Mouse (Mus musculus) heart, embryonic 11.5 days (tissue): Measurements from ENCODE around the gene Fam124b. TPM values are rescaled to one million over a fixed set of nuclear protein-coding genes. Genes with fewer than 3 reads are reported as not detected.

ENCODE experiments used
- ATAC-seq: fragments of 200-750 bp; cut with Nextera tagmentation; replicated peaks from 2 replicates; pipeline ENCODE4 v1.8.0; 2017; ENCODE audit warnings: moderate library complexity; ENCODE audit not compliant: insufficient number of reproducible peaks, low FRiP score, low TSS enrichment
- H3K27ac ChIP-seq: fragments of 300-500 bp; sonication (generic); 2 replicates; pipeline ENCODE4 v1.5.1; 2014; ENCODE audit warnings: mild to moderate bottlenecking, low read depth, low read length
- H3K27me3 ChIP-seq: fragments of 300-500 bp; sonication (generic); 2 replicates; pipeline ENCODE4 v1.6.1; 2014; ENCODE audit warnings: mild to moderate bottlenecking, low read length, mixed read lengths; ENCODE audit not compliant: control insufficient read depth, insufficient read depth
- H3K36me3 ChIP-seq: fragments of 300-500 bp; sonication (generic); 2 replicates; pipeline ENCODE4 v1.6.1; 2014; ENCODE audit warnings: mild to moderate bottlenecking, low read length, moderate library complexity, mixed read lengths; ENCODE audit not compliant: control insufficient read depth, insufficient read depth
- H3K4me1 ChIP-seq: fragments of 300-500 bp; sonication (generic); 2 replicates; pipeline ENCODE4 v1.6.1; 2014; ENCODE audit warnings: low read length; ENCODE audit not compliant: control insufficient read depth, insufficient read depth
- H3K4me2 ChIP-seq: fragments of 300-500 bp; sonication (generic); 2 replicates; pipeline ENCODE4 v1.6.1; 2014; ENCODE audit warnings: mild to moderate bottlenecking, moderate library complexity
- H3K4me3 ChIP-seq: fragments of 300-500 bp; sonication (generic); 2 replicates; pipeline ENCODE4 v1.5.1; 2014; ENCODE audit warnings: low read depth, low read length
- H3K9ac ChIP-seq: fragments of 300-500 bp; sonication (generic); 2 replicates; pipeline ENCODE4 v1.6.1; 2014; ENCODE audit warnings: mild to moderate bottlenecking, low read depth, low read length, moderate library complexity
- H3K9me3 ChIP-seq: fragments of 300-500 bp; sonication (generic); replicated peaks from 2 replicates; pipeline ENCODE4 v1.6.1; 2016; ENCODE audit warnings: low read length; ENCODE audit not compliant: control insufficient read depth
- WGBS: fragments of 180-500 bp; shearing (Covaris S2); extraction: QIAGEN DNeasy Blood & Tissue Kit; methylation state at CpG from one replicate; pipeline ENCODE4 v1.1.7; 2014; ENCODE audit not compliant: insufficient replicate concordance; 5-methylcytosine and 5-hydroxymethylcytosine counted together
- polyA plus RNA-seq: library from polyadenylated mRNA; unstranded; fragments of >200 nt; fragmentation: Nextera tagmentation; extraction: Ambion mirVana; gene quantifications from 2 replicates; pipeline ENCODE4 v1.2.1, GENCODE M21; 2014

Fam124b gene
- polyA plus RNA-seq, 1 experiment from 2014 or later = 0.26 TPM

- Histone ChIP-seq H3K36me3 (no peaks in the 10 kb centered on the region), H3K4me3 (no peak overlapping the region), H3K9ac (no peak overlapping the region), H3K4me1 (no peaks in the 10 kb centered on the region), H3K27me3 (no peaks in the 10 kb centered on the region), H3K9me3 (no peaks in the 10 kb centered on the region), H3K4me2 (no peak overlapping the region), H3K27ac (no peak overlapping the region)
- ATAC-seq = no peak
These were observed 58.7 kb downstream of the Fam124b start for GRCm38 (mm10) chr1:80159586-80159985.

GRCm38 (mm10) chr1:80154902-80155301 lies 63.4 kb downstream of the Fam124b start:
- no peak for ATAC-seq
- Histone ChIP-seq H3K9ac (no peak overlapping the region), H3K36me3 (no peaks in the 10 kb centered on the region), H3K9me3 (no peaks in the 10 kb centered on the region), H3K4me1 (no peaks in the 10 kb centered on the region), H3K27ac (no peak overlapping the region), H3K4me2 (no peak overlapping the region), H3K4me3 (no peak overlapping the region), H3K27me3 (no peaks in the 10 kb centered on the region)
- 71% methylated on average over 1 of the region's 1 CpGs for WGBS

- ATAC-seq = no peak
- Histone ChIP-seq H3K36me3 (no peaks in the 10 kb centered on the region), H3K27ac (no peak overlapping the region), H3K4me3 (no peak overlapping the region), H3K4me2 (no peak overlapping the region), H3K4me1 (no peaks in the 10 kb centered on the region), H3K9ac (no peak overlapping the region), H3K9me3 (no peaks in the 10 kb centered on the region), H3K27me3 (no peaks in the 10 kb centered on the region)
- WGBS = 72% methylated on average over 7 of the region's 7 CpGs
These were observed 65.1 kb downstream of the Fam124b start for GRCm38 (mm10) chr1:80153125-80153716.

- Histone ChIP-seq H3K4me2 (no peak overlapping the region), H3K36me3 (no peaks in the 10 kb centered on the region), H3K9me3 (no peaks in the 10 kb centered on the region), H3K27me3 (no peaks in the 10 kb centered on the region), H3K27ac (no peak overlapping the region), H3K9ac (no peak overlapping the region), H3K4me1 (no peaks in the 10 kb centered on the region), H3K4me3 (no peak overlapping the region)
- no peak for ATAC-seq
These were observed 67.6 kb downstream of the Fam124b start for GRCm38 (mm10) chr1:80150681-80151080.

Other genes with a start within 250 kb of the Fam124b start
- gene Cul3, start 122.0 kb upstream of the Fam124b start, polyA plus RNA-seq = 36.8 and 42.4 TPM in 2 replicates
- not detected in 2 replicates for gene Gm45261, start 243.0 kb upstream of the Fam124b start, polyA plus RNA-seq